8 mouse cellular contexts compared by ENCODE assay signal in the genomic region with DNA sequence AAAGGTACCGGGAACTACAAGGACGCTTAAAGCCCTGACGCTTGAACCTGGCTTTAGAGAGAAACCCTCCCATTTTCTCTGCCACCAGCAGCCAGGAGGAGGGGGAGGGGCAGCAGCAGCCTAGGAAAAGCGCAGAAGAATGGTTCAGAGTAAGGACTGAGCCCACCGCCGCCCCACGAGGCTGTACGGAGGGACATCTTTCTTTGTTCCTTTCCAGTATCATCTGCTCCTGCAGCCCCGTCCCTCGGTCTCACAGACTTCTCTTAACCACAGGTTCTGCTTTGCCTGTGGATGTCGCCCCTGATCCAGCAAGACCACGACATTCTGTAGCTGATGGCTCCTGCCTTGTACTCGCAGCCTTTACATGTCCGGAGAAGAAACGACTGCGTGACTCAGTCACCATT. TPM values are rescaled to one million over a fixed set of nuclear protein-coding genes. Genes with fewer than 3 reads are reported as not detected.
DNase-seq lines count a peak whose midpoint lies in the region; ATAC-seq and TF ChIP-seq lines count a peak whose summit lies in the region.

No protein-coding gene starts in this region.

- no peak for TF ChIP-seq POLR2A in olfactory bulb, adult 2 months (IDR thresholded peaks at IDR 0.05; ENCODE audit: insufficient read depth, low read depth, low read length)

- H3K4me3 ChIP-seq in kidney, embryonic 16.5 days (ENCODE audit: low read length): peak overlapping the region; percentile 44
- peak overlapping the region; percentile 26 for H3K4me3 ChIP-seq in hindbrain, embryonic 11.5 days (ENCODE audit: low read depth, low read length)
- peak overlapping the region; percentile 44 for H3K4me3 ChIP-seq in liver, embryonic 15.5 days (replicated peaks)
- peak overlapping the region; percentile 54 for H3K4me3 ChIP-seq in olfactory bulb, adult 2 months (ENCODE audit: insufficient read depth, low read depth, low read length)

- ATAC-seq in kidney, embryonic 16.5 days (ENCODE audit: low FRiP score, low TSS enrichment): peak; percentile 32; the same call in 1 of the 2 replicates
- ATAC-seq in hindbrain, embryonic 11.5 days (ENCODE audit: low FRiP score): peak; percentile 53
- ATAC-seq in liver, embryonic 15.5 days (ENCODE audit: insufficient read depth): no peak
- no peak for ATAC-seq in CD4-positive, CD25-positive, alpha-beta regulatory T cell, adult 4 months

- H3K4me2 ChIP-seq in kidney, embryonic 16.5 days (replicated peaks; ENCODE audit: low read depth, low read length): peak overlapping the region; percentile 90
- H3K4me2 ChIP-seq in hindbrain, embryonic 11.5 days (replicated peaks; ENCODE audit: low read depth, low read length): peak overlapping the region; percentile 81
- peak overlapping the region; percentile 77 for H3K4me2 ChIP-seq in liver, embryonic 15.5 days

- WGBS in kidney, embryonic 16.5 days: 0% methylated on average over 16 of the region's 16 CpGs
- WGBS in hindbrain, embryonic 11.5 days: 4% methylated on average over 16 of the region's 16 CpGs
- 1% methylated on average over 16 of the region's 16 CpGs for WGBS in liver, embryonic 15.5 days (ENCODE audit: insufficient replicate concordance)
- 1% methylated on average over 16 of the region's 16 CpGs for WGBS in olfactory bulb, adult 2 months

- no peak for TF ChIP-seq CTCF in olfactory bulb, adult 2 months (IDR thresholded peaks at IDR 0.05; ENCODE audit: insufficient read depth, low read depth, low read length)

- no peaks in the 10 kb centered on the region for H3K27me3 ChIP-seq in kidney, embryonic 16.5 days (ENCODE audit: insufficient read depth, low read length)
- no peaks in the 10 kb centered on the region for H3K27me3 ChIP-seq in hindbrain, embryonic 11.5 days (ENCODE audit: control insufficient read depth, insufficient read depth, low read length)
- peaks cover 13% of the 10 kb centered on the region for H3K27me3 ChIP-seq in liver, embryonic 15.5 days

- no peak overlapping the region for H3K27ac ChIP-seq in kidney, embryonic 16.5 days (ENCODE audit: low read length)
- H3K27ac ChIP-seq in hindbrain, embryonic 11.5 days (ENCODE audit: low read depth, low read length): no peak overlapping the region
- no peak overlapping the region for H3K27ac ChIP-seq in liver, embryonic 15.5 days (replicated peaks)
- H3K27ac ChIP-seq in olfactory bulb, adult 2 months (ENCODE audit: insufficient read depth, low read depth, low read length): no peak overlapping the region

- no peaks in the 10 kb centered on the region for H3K36me3 ChIP-seq in kidney, embryonic 16.5 days (ENCODE audit: insufficient read depth, low read length)
- H3K36me3 ChIP-seq in hindbrain, embryonic 11.5 days (ENCODE audit: control insufficient read depth, insufficient read depth, low read length): no peaks in the 10 kb centered on the region
- no peaks in the 10 kb centered on the region for H3K36me3 ChIP-seq in liver, embryonic 15.5 days (replicated peaks)

- no peak for DNase-seq in kidney, adult 8-10 months
- peak; percentile 35 for DNase-seq in adrenal gland, postnatal 25 days
- peak; percentile 57 for DNase-seq in embryo, embryonic 11 days
- DNase-seq in hindbrain, embryonic 11.5 days (ENCODE audit: low spot score): peak; percentile 67

- peak overlapping the region; percentile 53 for H3K9ac ChIP-seq in kidney, embryonic 16.5 days (replicated peaks; ENCODE audit: low read length)
- H3K9ac ChIP-seq in hindbrain, embryonic 11.5 days (ENCODE audit: low read depth, low read length): peak overlapping the region; percentile 32
- H3K9ac ChIP-seq in liver, embryonic 15.5 days: peak overlapping the region; percentile 35; the same call in 1 of the 2 replicates

- H3K4me1 ChIP-seq in kidney, embryonic 16.5 days (ENCODE audit: insufficient read depth, low read length): no peaks in the 10 kb centered on the region
- H3K4me1 ChIP-seq in hindbrain, embryonic 11.5 days (replicated peaks; ENCODE audit: control insufficient read depth, insufficient read depth, low read length): 0 out of 2 replicates have a peak, but pooled peaks cover 3% of the 10 kb centered on the region
- peaks cover 23% of the 10 kb centered on the region for H3K4me1 ChIP-seq in liver, embryonic 15.5 days (replicated peaks)
- peaks cover 9% of the 10 kb centered on the region for H3K4me1 ChIP-seq in olfactory bulb, adult 2 months (ENCODE audit: control insufficient read depth, insufficient read depth, low read length)

- no peaks in the 10 kb centered on the region for H3K9me3 ChIP-seq in kidney, embryonic 16.5 days (ENCODE audit: low read length)
- H3K9me3 ChIP-seq in hindbrain, embryonic 11.5 days (ENCODE audit: control insufficient read depth, low read length): no peaks in the 10 kb centered on the region
- no peaks in the 10 kb centered on the region for H3K9me3 ChIP-seq in liver, embryonic 15.5 days (replicated peaks)

RNA-seq across cellular contexts. Expression of a gene that starts 23.6 kb away (rescaled TPM):
- polyA plus RNA-seq in kidney, embryonic 16.5 days (2015; fragmentation: Nextera tagmentation; extraction: Ambion mirVana): 0.28 and 0.54 TPM in 2 replicates
- 0.58 and 1.5 TPM in 2 replicates for total RNA-seq in adrenal gland, postnatal 25 days (2021)
- polyA plus RNA-seq in hindbrain, embryonic 11.5 days (2014; fragmentation: Nextera tagmentation; extraction: Ambion mirVana): 0.15 and 0.39 TPM in 2 replicates
- polyA plus RNA-seq in liver, embryonic 15.5 days (2015; fragmentation: Nextera tagmentation; extraction: Ambion mirVana): 0.13 and 0.15 TPM in 2 replicates
- polyA plus RNA-seq in olfactory bulb, adult 2 months (2012; ENCODE audit: insufficient read depth, insufficient read length, low replicate concordance, missing spikeins): not detected in 2 replicates
- polyA plus RNA-seq in CD4-positive, CD25-positive, alpha-beta regulatory T cell, adult 4 months (2017; shearing (Covaris generic)): 100 to 1,000 TPM; 178 to 289 TPM

Comparison
In these comparisons a context has a peak if more than half of its experiments do, and no peak if none do; other contexts are left out.
1. ATAC-seq: peak in kidney, embryonic 16.5 days (single experiment) and hindbrain, embryonic 11.5 days (single experiment); none in liver, embryonic 15.5 days (single experiment) and CD4-positive, CD25-positive, alpha-beta regulatory T cell, adult 4 months (single experiment).
2. DNase-seq: peak in adrenal gland, postnatal 25 days (single experiment), embryo, embryonic 11 days (single experiment) and hindbrain, embryonic 11.5 days (single experiment); none in kidney, adult 8-10 months (0 of 2).
3. RNA of a gene that starts 23.6 kb away (polyA plus RNA-seq): 178 to 289 TPM in CD4-positive, CD25-positive, alpha-beta regulatory T cell, adult 4 months; 0.28 to 0.54 TPM in kidney, embryonic 16.5 days, 0.15 to 0.39 TPM in hindbrain, embryonic 11.5 days, 0.13 to 0.15 TPM in liver, embryonic 15.5 days and not detected in olfactory bulb, adult 2 months; every median in the first group is over 100 times any median in the second.
4. Peak in every context shown above with its lines, with median percentiles within 50 percentile points of each other: H3K4me2 ChIP-seq, H3K4me3 ChIP-seq and H3K9ac ChIP-seq.